In genomic region chr1:116367572-116367971, GRCm38 (mm10) we compare ENCODE assay signal across 27 mouse cellular contexts.
DNase-seq lines count a peak whose midpoint lies in the region; ATAC-seq and TF ChIP-seq lines count a peak whose summit lies in the region.
"Had no signal": no experiment of that assay in that cellular context is flagged by ENCODE, and none has a peak within 500 bp of the region (broad histone marks: within the 10 kb centered on the region; RNA-seq: fewer than 3 reads in every experiment).

No protein-coding gene starts in this region.

- peak; percentile 47; the same call in 1 of the 2 replicates for ATAC-seq in hindbrain, embryonic 11.5 days (ENCODE audit: low FRiP score)
- no peak for ATAC-seq in hindbrain, postnatal 0 days
- ATAC-seq in hindbrain, embryonic 12.5 days (ENCODE audit: low FRiP score), result peak; percentile 47
- peak; percentile 51; the same call in 1 of the 2 replicates for ATAC-seq in hindbrain, embryonic 14.5 days (ENCODE audit: low FRiP score)
- ATAC-seq in midbrain, embryonic 16.5 days, result peak; percentile 56; the same call in 1 of the 2 replicates
- ATAC-seq: CD4-positive, CD25-positive, alpha-beta regulatory T cell, adult 4 months; forebrain, embryonic 14.5 days; intestine, embryonic 15.5 days had no signal

- H3K4me1 ChIP-seq in hindbrain, embryonic 11.5 days (replicated peaks; ENCODE audit: control insufficient read depth, insufficient read depth, low read length), result no peaks in the 10 kb centered on the region
- 0 out of 2 replicates have a peak, but pooled peaks cover 3% of the 10 kb centered on the region for H3K4me1 ChIP-seq in hindbrain, postnatal 0 days (ENCODE audit: insufficient read depth, low read length)
- peaks cover 6% of the 10 kb centered on the region; the same call in 1 of the 2 replicates for H3K4me1 ChIP-seq in hindbrain, embryonic 12.5 days
- no peaks in the 10 kb centered on the region for H3K4me1 ChIP-seq in hindbrain, embryonic 14.5 days (replicated peaks; ENCODE audit: control insufficient read depth, insufficient read depth, low read length)
- H3K4me1 ChIP-seq in midbrain, embryonic 16.5 days (ENCODE audit: control insufficient read depth, insufficient read depth, low read length), result 0 out of 2 replicates have a peak, but pooled peaks cover 2% of the 10 kb centered on the region
- H3K4me1 ChIP-seq: embryonic facial prominence, embryonic 12.5 days; heart, embryonic 13.5 days; intestine, embryonic 15.5 days had no signal

- no peaks in the 10 kb centered on the region for H3K9me3 ChIP-seq in hindbrain, embryonic 11.5 days (ENCODE audit: control insufficient read depth, low read length)
- no peaks in the 10 kb centered on the region for H3K9me3 ChIP-seq in hindbrain, postnatal 0 days (ENCODE audit: low read length)
- H3K9me3 ChIP-seq in hindbrain, embryonic 12.5 days (replicated peaks), result no peaks in the 10 kb centered on the region
- H3K9me3 ChIP-seq in hindbrain, embryonic 14.5 days (ENCODE audit: control insufficient read depth, low read length), result no peaks in the 10 kb centered on the region
- no peaks in the 10 kb centered on the region for H3K9me3 ChIP-seq in midbrain, embryonic 16.5 days (replicated peaks; ENCODE audit: control insufficient read depth, low read length, poor library complexity, severe bottlenecking)
- H3K9me3 ChIP-seq: embryonic facial prominence, embryonic 12.5 days; heart, embryonic 13.5 days; intestine, embryonic 15.5 days; neural tube, embryonic 13.5 days had no signal

- H3K9ac ChIP-seq in hindbrain, embryonic 11.5 days (ENCODE audit: low read depth, low read length), result no peak overlapping the region
- no peak overlapping the region for H3K9ac ChIP-seq in hindbrain, postnatal 0 days (replicated peaks; ENCODE audit: low read length)
- H3K9ac ChIP-seq in hindbrain, embryonic 12.5 days, result no peak overlapping the region
- H3K9ac ChIP-seq in hindbrain, embryonic 14.5 days, result no peak overlapping the region
- no peak overlapping the region for H3K9ac ChIP-seq in midbrain, embryonic 16.5 days (ENCODE audit: low read depth, low read length)
- H3K9ac ChIP-seq: embryonic facial prominence, embryonic 12.5 days; heart, embryonic 13.5 days; intestine, embryonic 15.5 days; liver, embryonic 14.5 days; neural tube, embryonic 13.5 days had no signal

- no peak overlapping the region for H3K4me3 ChIP-seq in hindbrain, embryonic 11.5 days (ENCODE audit: low read depth, low read length)
- no peak overlapping the region for H3K4me3 ChIP-seq in hindbrain, postnatal 0 days (ENCODE audit: low read length)
- H3K4me3 ChIP-seq in hindbrain, embryonic 12.5 days, result no peak overlapping the region
- H3K4me3 ChIP-seq in hindbrain, embryonic 14.5 days (replicated peaks; ENCODE audit: low read length), result no peak overlapping the region
- no peak overlapping the region for H3K4me3 ChIP-seq in midbrain, embryonic 16.5 days (ENCODE audit: low read depth, low read length)
- H3K4me3 ChIP-seq: embryonic facial prominence, embryonic 12.5 days; heart, adult 2 months; heart, embryonic 13.5 days; intestine, embryonic 15.5 days; myocyte; neural tube, embryonic 13.5 days had no signal

- H3K36me3 ChIP-seq in hindbrain, embryonic 11.5 days (ENCODE audit: control insufficient read depth, insufficient read depth, low read length), result no peaks in the 10 kb centered on the region
- H3K36me3 ChIP-seq in hindbrain, postnatal 0 days (ENCODE audit: insufficient read depth, low read length), result no peaks in the 10 kb centered on the region
- H3K36me3 ChIP-seq in hindbrain, embryonic 12.5 days, result no peaks in the 10 kb centered on the region
- no peaks in the 10 kb centered on the region for H3K36me3 ChIP-seq in hindbrain, embryonic 14.5 days (replicated peaks; ENCODE audit: control insufficient read depth, insufficient read depth)
- no peaks in the 10 kb centered on the region for H3K36me3 ChIP-seq in midbrain, embryonic 16.5 days (ENCODE audit: control insufficient read depth, insufficient read depth, low read length)
- H3K36me3 ChIP-seq: embryonic facial prominence, embryonic 12.5 days; heart, embryonic 13.5 days; intestine, embryonic 15.5 days; neural tube, embryonic 13.5 days had no signal

- no peak for DNase-seq in hindbrain, embryonic 11.5 days (ENCODE audit: low spot score)
- DNase-seq in hindbrain, postnatal 0 days (ENCODE audit: low spot score), result no peak
- DNase-seq in hindbrain, embryonic 14.5 days (ENCODE audit: low spot score), result no peak
- no peak for DNase-seq in layer of hippocampus, adult 11-12 months (ENCODE audit: low spot score)
- DNase-seq in ovary, postnatal 36 days (ENCODE audit: low spot score), result no peak
- DNase-seq: adrenal gland, postnatal 14 days; cerebellum, adult 11-12 months; cerebellum, adult 9-11 months; gastrocnemius, postnatal 36 days; heart, adult 2 months; heart, postnatal 10 days; kidney, adult 2 months; liver; lung, adult 2 months; lung, postnatal 10 days; thymus, postnatal 4 days had no signal

- no peak overlapping the region for H3K4me2 ChIP-seq in hindbrain, embryonic 11.5 days (replicated peaks; ENCODE audit: low read depth, low read length)
- no peak overlapping the region for H3K4me2 ChIP-seq in hindbrain, postnatal 0 days (ENCODE audit: low read depth, low read length)
- no peak overlapping the region for H3K4me2 ChIP-seq in hindbrain, embryonic 12.5 days (replicated peaks)
- H3K4me2 ChIP-seq in hindbrain, embryonic 14.5 days (replicated peaks), result no peak overlapping the region
- H3K4me2 ChIP-seq in midbrain, embryonic 16.5 days (ENCODE audit: low read length), result no peak overlapping the region
- H3K4me2 ChIP-seq: embryonic facial prominence, embryonic 12.5 days; heart, embryonic 13.5 days; intestine, embryonic 15.5 days; neural tube, embryonic 13.5 days had no signal

- 32% methylated on average over 7 of the region's 7 CpGs for WGBS in hindbrain, embryonic 11.5 days
- WGBS in hindbrain, postnatal 0 days, result 26% methylated on average over 7 of the region's 7 CpGs
- 29% methylated on average over 7 of the region's 7 CpGs for WGBS in hindbrain, embryonic 12.5 days
- WGBS in hindbrain, embryonic 14.5 days, result 24% methylated on average over 7 of the region's 7 CpGs
- 20% methylated on average over 7 of the region's 7 CpGs for WGBS in midbrain, embryonic 16.5 days

- no peaks in the 10 kb centered on the region for H3K27me3 ChIP-seq in hindbrain, embryonic 11.5 days (ENCODE audit: control insufficient read depth, insufficient read depth, low read length)
- no peaks in the 10 kb centered on the region for H3K27me3 ChIP-seq in hindbrain, postnatal 0 days (ENCODE audit: insufficient read depth, low read length)
- no peaks in the 10 kb centered on the region for H3K27me3 ChIP-seq in hindbrain, embryonic 12.5 days
- H3K27me3 ChIP-seq in hindbrain, embryonic 14.5 days (ENCODE audit: control insufficient read depth, insufficient read depth, low read length), result no peaks in the 10 kb centered on the region
- H3K27me3 ChIP-seq in midbrain, embryonic 16.5 days (ENCODE audit: control insufficient read depth, insufficient read depth, low read depth, low read length), result no peaks in the 10 kb centered on the region
- H3K27me3 ChIP-seq: embryonic facial prominence, embryonic 12.5 days; heart, embryonic 13.5 days; intestine, embryonic 15.5 days; neural tube, embryonic 13.5 days had no signal

- no peak overlapping the region for H3K27ac ChIP-seq in hindbrain, embryonic 11.5 days (ENCODE audit: low read depth, low read length)
- H3K27ac ChIP-seq in hindbrain, postnatal 0 days, result no peak overlapping the region
- no peak overlapping the region for H3K27ac ChIP-seq in hindbrain, embryonic 12.5 days
- H3K27ac ChIP-seq in hindbrain, embryonic 14.5 days, result no peak overlapping the region
- H3K27ac ChIP-seq in midbrain, embryonic 16.5 days (ENCODE audit: low read length), result no peak overlapping the region
- H3K27ac ChIP-seq: embryonic facial prominence, embryonic 12.5 days; heart, adult 2 months; heart, embryonic 13.5 days; intestine, embryonic 15.5 days; kidney, postnatal 0 days; liver, embryonic 14.5 days; neural tube, embryonic 13.5 days had no signal

- TF ChIP-seq CTCF in hindbrain, postnatal 0 days (IDR thresholded peaks at IDR 0.05; ENCODE audit: low read depth), result no peak
